Mouse (Mus musculus): ENCODE measurements around the gene Myo16. TPM values are rescaled to one million over a fixed set of nuclear protein-coding genes. Genes with fewer than 3 reads are reported as not detected.

Gene Myo16
- total and polyA plus RNA-seq, 3 experiments: not detected

DNA sequence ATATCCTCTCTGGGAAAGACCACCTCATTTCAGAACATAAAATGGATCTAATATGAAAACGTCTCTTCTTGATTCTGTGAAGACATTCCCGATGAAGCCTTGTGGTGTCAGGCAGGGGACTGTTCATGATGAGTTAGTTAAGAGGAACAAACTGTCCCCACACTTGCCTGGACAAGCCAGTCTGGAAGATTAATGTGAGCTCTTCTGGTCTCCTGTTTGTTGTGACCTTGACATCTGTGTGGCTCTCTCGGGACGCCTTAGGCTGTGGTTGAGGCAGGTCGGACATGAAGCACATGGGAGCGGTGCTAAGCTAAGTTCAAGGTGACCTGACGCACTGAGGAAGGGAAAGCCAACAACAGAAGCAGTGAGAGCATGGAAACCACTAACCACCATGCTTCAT is 291.3 kb downstream of the Myo16 start:
- Histone ChIP-seq H3K4me3 (ENCODE audit: control insufficient read depth in 1 of 2, insufficient read depth in 1 of 2, low read depth in 2 of 2, low read length in 2 of 2) (no peak overlapping the region), H3K27me3 (ENCODE audit: control insufficient read depth in 1 of 2, insufficient read depth in 2 of 2, low read length in 2 of 2) (no peaks in the 10 kb centered on the region), H3K9ac (ENCODE audit: control insufficient read depth, low read depth, low read length, poor library complexity, severe bottlenecking) (no peak overlapping the region), H3K79me2 (ENCODE audit: control insufficient read depth, insufficient read depth, low read length, poor library complexity) (no peaks in the 10 kb centered on the region), H3K27ac (ENCODE audit: control insufficient read depth, low read depth, low read length) (no peak overlapping the region), H3K9me3 (replicated peaks; ENCODE audit: insufficient read depth, low read length) (no peaks in the 10 kb centered on the region), H3K36me3 (ENCODE audit: control insufficient read depth in 1 of 2, insufficient read depth in 2 of 2, low read length in 2 of 2) (no peaks in the 10 kb centered on the region), H3K4me1 (ENCODE audit: control insufficient read depth in 1 of 2, insufficient read depth in 2 of 2, low read length in 2 of 2) (no peaks in the 10 kb centered on the region)
- no peak for DNase-seq (ENCODE audit: low read depth, low spot score)
- TF ChIP-seq TCF12 (IDR thresholded peaks at IDR 0.05; ENCODE audit: low read depth, low read length) (no peak), HCFC1 (IDR thresholded peaks at IDR 0.05; ENCODE audit: low read depth, low read length) (no peak), CTCF (IDR thresholded peaks at IDR 0.05 in 2 of 3, conservative IDR thresholded peaks at IDR 0.05 in 1 of 3; ENCODE audit: control insufficient read depth in 1 of 3, insufficient read depth in 1 of 3, low read depth in 2 of 3, low read length in 3 of 3, poor library complexity in 1 of 3, severe bottlenecking in 1 of 3) (no peak)

DNA sequence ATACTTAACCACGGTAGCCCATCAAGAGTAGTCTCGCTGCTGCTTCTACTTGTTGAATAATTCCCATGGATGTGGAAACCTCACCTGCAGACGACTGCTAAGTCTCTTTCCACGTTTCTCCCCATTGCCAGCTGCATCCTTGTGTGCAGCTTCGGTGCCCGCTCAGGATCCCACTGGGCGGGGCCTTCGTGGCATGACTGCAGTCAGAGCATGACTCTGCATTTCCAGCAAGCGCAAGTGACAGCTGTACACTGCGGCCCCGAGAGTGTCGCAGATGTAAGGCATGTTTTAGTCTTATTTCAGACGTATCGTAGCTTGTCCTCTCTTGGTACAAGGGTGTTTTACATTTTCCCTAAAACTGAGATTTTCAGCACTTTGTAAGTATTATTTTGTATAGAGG is 294.8 kb downstream of the Myo16 start:
- H3K4me1 ChIP-seq (ENCODE audit: control insufficient read depth in 1 of 2, insufficient read depth in 2 of 2, low read length in 2 of 2): no peaks in the 10 kb centered on the region
- H3K27me3 ChIP-seq (ENCODE audit: control insufficient read depth in 1 of 2, insufficient read depth in 2 of 2, low read length in 2 of 2): no peaks in the 10 kb centered on the region
- no peak for TF ChIP-seq ZMIZ1 (IDR thresholded peaks at IDR 0.05; ENCODE audit: low read depth, low read length)
- no peak for TF ChIP-seq MAZ (IDR thresholded peaks at IDR 0.05; ENCODE audit: low read depth, low read length)
- TF ChIP-seq CTCF (IDR thresholded peaks at IDR 0.05 in 2 of 3, conservative IDR thresholded peaks at IDR 0.05 in 1 of 3; ENCODE audit: control insufficient read depth in 1 of 3, insufficient read depth in 1 of 3, low read depth in 2 of 3, low read length in 3 of 3, poor library complexity in 1 of 3, severe bottlenecking in 1 of 3): no peak
- no peak for TF ChIP-seq KAT2A (conservative IDR thresholded peaks at IDR 0.05; ENCODE audit: low read depth, low read length)
- TF ChIP-seq NRF1 (IDR thresholded peaks at IDR 0.05; ENCODE audit: insufficient read depth, low read depth, low read length, poor library complexity, severe bottlenecking): no peak
- no peak for TF ChIP-seq GATA1 (IDR thresholded peaks at IDR 0.05; ENCODE audit: low read depth, low read length)
- no peak for TF ChIP-seq ZKSCAN1 (IDR thresholded peaks at IDR 0.05; ENCODE audit: low read depth, low read length)
- TF ChIP-seq CHD2 (IDR thresholded peaks at IDR 0.05; ENCODE audit: low read length): no peak
- H3K36me3 ChIP-seq (ENCODE audit: control insufficient read depth in 1 of 2, insufficient read depth in 2 of 2, low read length in 2 of 2): no peaks in the 10 kb centered on the region
- no peak overlapping the region for H3K4me3 ChIP-seq (ENCODE audit: control insufficient read depth in 1 of 2, insufficient read depth in 1 of 2, low read depth in 2 of 2, low read length in 2 of 2)
- no peak overlapping the region for H3K27ac ChIP-seq (ENCODE audit: control insufficient read depth, low read depth, low read length)
- no peaks in the 10 kb centered on the region for H3K9me3 ChIP-seq (replicated peaks; ENCODE audit: insufficient read depth, low read length)
- H3K79me2 ChIP-seq (ENCODE audit: control insufficient read depth, insufficient read depth, low read length, poor library complexity): no peaks in the 10 kb centered on the region
- no peak for DNase-seq (ENCODE audit: low read depth, low spot score)
- H3K9ac ChIP-seq (ENCODE audit: control insufficient read depth, low read depth, low read length, poor library complexity, severe bottlenecking): no peak overlapping the region

DNA sequence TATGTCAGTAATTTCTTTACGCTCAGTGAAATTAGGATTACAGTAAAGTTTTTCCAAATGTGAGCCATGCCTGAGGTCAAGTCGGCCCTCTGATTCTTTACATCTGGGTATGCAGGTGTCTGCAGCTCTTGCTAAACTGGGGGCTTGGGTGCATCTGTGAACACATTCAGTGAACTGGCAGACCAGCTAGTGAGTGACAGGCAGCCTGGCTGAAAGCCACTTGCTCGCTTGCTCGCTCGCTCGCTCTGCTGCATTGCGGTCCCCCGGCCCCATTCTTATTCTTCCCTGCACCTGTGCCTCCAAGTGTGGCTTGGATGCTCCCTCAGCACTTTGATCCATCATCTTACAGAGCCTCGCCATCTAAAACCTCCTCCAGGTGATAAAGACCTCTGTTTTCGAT is 299.3 kb downstream of the Myo16 start:
- Histone ChIP-seq H3K9me3 (replicated peaks; ENCODE audit: insufficient read depth, low read length) (no peaks in the 10 kb centered on the region), H3K9ac (ENCODE audit: control insufficient read depth, low read depth, low read length, poor library complexity, severe bottlenecking) (no peak overlapping the region), H3K27me3 (ENCODE audit: control insufficient read depth in 1 of 2, insufficient read depth in 2 of 2, low read length in 2 of 2) (no peaks in the 10 kb centered on the region), H3K4me1 (ENCODE audit: control insufficient read depth in 1 of 2, insufficient read depth in 2 of 2, low read length in 2 of 2) (no peaks in the 10 kb centered on the region), H3K27ac (ENCODE audit: control insufficient read depth, low read depth, low read length) (no peak overlapping the region), H3K4me3 (ENCODE audit: control insufficient read depth in 1 of 2, insufficient read depth in 1 of 2, low read depth in 2 of 2, low read length in 2 of 2) (no peak overlapping the region), H3K79me2 (ENCODE audit: control insufficient read depth, insufficient read depth, low read length, poor library complexity) (no peaks in the 10 kb centered on the region), H3K36me3 (ENCODE audit: control insufficient read depth in 1 of 2, insufficient read depth in 2 of 2, low read length in 2 of 2) (no peaks in the 10 kb centered on the region)
- DNase-seq (ENCODE audit: low read depth, low spot score): no peak
- no peak for TF ChIP-seq EP300 (IDR thresholded peaks at IDR 0.05; ENCODE audit: low read depth in 1 of 2, low read length in 2 of 2)
- TF ChIP-seq ZNF384 (IDR thresholded peaks at IDR 0.05; ENCODE audit: low read depth, low read length): no peak
- no peak for TF ChIP-seq MYC (IDR thresholded peaks at IDR 0.05; ENCODE audit: low read depth, low read length)
- TF ChIP-seq TCF12 (IDR thresholded peaks at IDR 0.05; ENCODE audit: low read depth, low read length): no peak
- no peak for TF ChIP-seq POLR2A (IDR thresholded peaks at IDR 0.05; ENCODE audit: control insufficient read depth in 1 of 2, insufficient read depth in 1 of 2, low read depth in 1 of 2, low read length in 2 of 2, poor library complexity in 1 of 2)
- no peak for TF ChIP-seq CHD1 (IDR thresholded peaks at IDR 0.05; ENCODE audit: low read depth, low read length)
- TF ChIP-seq CHD2 (IDR thresholded peaks at IDR 0.05; ENCODE audit: low read length): no peak
- TF ChIP-seq NRF1 (IDR thresholded peaks at IDR 0.05; ENCODE audit: insufficient read depth, low read depth, low read length, poor library complexity, severe bottlenecking): no peak
- TF ChIP-seq SMC3 (IDR thresholded peaks at IDR 0.05; ENCODE audit: low read depth, low read length): no peak
- TF ChIP-seq ETS1 (IDR thresholded peaks at IDR 0.05; ENCODE audit: low read depth, low read length): no peak
- TF ChIP-seq ZMIZ1 (IDR thresholded peaks at IDR 0.05; ENCODE audit: low read depth, low read length): no peak
- TF ChIP-seq MAZ (IDR thresholded peaks at IDR 0.05; ENCODE audit: low read depth, low read length): no peak
- no peak for TF ChIP-seq BHLHE40 (IDR thresholded peaks at IDR 0.05; ENCODE audit: borderline replicate concordance, low read depth, low read length)
- no peak for TF ChIP-seq CTCF (IDR thresholded peaks at IDR 0.05 in 2 of 3, conservative IDR thresholded peaks at IDR 0.05 in 1 of 3; ENCODE audit: control insufficient read depth in 1 of 3, insufficient read depth in 1 of 3, low read depth in 2 of 3, low read length in 3 of 3, poor library complexity in 1 of 3, severe bottlenecking in 1 of 3)
- no peak for TF ChIP-seq E2F4 (IDR thresholded peaks at IDR 0.05; ENCODE audit: borderline replicate concordance, low read depth, low read length)
- no peak for TF ChIP-seq GABPA (IDR thresholded peaks at IDR 0.05; ENCODE audit: low read depth, low read length)
